Mouse (Mus musculus) right cerebral cortex, postnatal 36 days (tissue): Measurements from ENCODE around the gene Abcd1.
"Not testable (repeated sequence)": the region's sequence is repeated elsewhere in the genome, so short reads cannot be mapped to it uniquely, and the experiment has no call there.

Source experiments
- DNase-seq, 2 experiments: peaks; one replicate each; pipeline ENCODE4 v3.0.0; 2022; ENCODE audit warnings: low spot score in 2 of 2, mixed read lengths in 1 of 2

Abcd1 gene

GRCm38 (mm10) chrX:73739841-73740240, 23.4 kb downstream of the Abcd1 start:
- not testable (repeated sequence) for DNase-seq

GRCm38 (mm10) chrX:73744774-73745481, 28.5 kb downstream of the Abcd1 start:
- DNase-seq: no peak

GRCm38 (mm10) chrX:73748977-73749376, 32.6 kb downstream of the Abcd1 start:
- no peak for DNase-seq

GRCm38 (mm10) chrX:73756334-73757140, 40.1 kb downstream of the Abcd1 start, which contains the start of gene Plxnb3:
Plxnb3 (plus strand) TSS chrX:73757090.
- no peak for DNase-seq

- no peak for DNase-seq
These were observed 42.4 kb downstream of the Abcd1 start for GRCm38 (mm10) chrX:73758611-73759290.

- DNase-seq: no peak
These were observed 48.9 kb downstream of the Abcd1 start for GRCm38 (mm10) chrX:73765311-73765710.

- DNase-seq: no peak
These were observed 50.9 kb downstream of the Abcd1 start for GRCm38 (mm10) chrX:73767267-73767666.

GRCm38 (mm10) chrX:73774168-73774760, 57.9 kb downstream of the Abcd1 start, which contains the start of gene Srpk3:
Srpk3 (plus strand) TSS chrX:73774405.
- DNase-seq: peak in 1 of 2 experiments; percentile 41

GRCm38 (mm10) chrX:73774802-73775483, 58.5 kb downstream of the Abcd1 start:
- no peak for DNase-seq

GRCm38 (mm10) chrX:73782227-73782626, 65.8 kb downstream of the Abcd1 start:
- DNase-seq: no peak

- no peak for DNase-seq
These were observed 69.3 kb downstream of the Abcd1 start for GRCm38 (mm10) chrX:73785666-73786065.

- DNase-seq: peak; percentile 87 to 93
These were observed 70.2 kb downstream of the Abcd1 start, which contains the start of the genes Idh3g and Ssr4 for GRCm38 (mm10) chrX:73786364-73787224. Idh3g (minus strand) TSS chrX:73786897. Ssr4 (plus strand) TSS chrX:73787028.

- no peak for DNase-seq
These were observed 70.8 kb downstream of the Abcd1 start for GRCm38 (mm10) chrX:73787225-73787558.
